Mouse (Mus musculus) thymus, postnatal 10 days (tissue): ENCODE measurements around the gene Chit1.

Source experiments
- DNase-seq, 2 experiments: peaks; one replicate each; pipeline ENCODE4 v3.0.0; 2021; ENCODE audit warnings: low spot score in 2 of 2

The Chit1 gene

DNA sequence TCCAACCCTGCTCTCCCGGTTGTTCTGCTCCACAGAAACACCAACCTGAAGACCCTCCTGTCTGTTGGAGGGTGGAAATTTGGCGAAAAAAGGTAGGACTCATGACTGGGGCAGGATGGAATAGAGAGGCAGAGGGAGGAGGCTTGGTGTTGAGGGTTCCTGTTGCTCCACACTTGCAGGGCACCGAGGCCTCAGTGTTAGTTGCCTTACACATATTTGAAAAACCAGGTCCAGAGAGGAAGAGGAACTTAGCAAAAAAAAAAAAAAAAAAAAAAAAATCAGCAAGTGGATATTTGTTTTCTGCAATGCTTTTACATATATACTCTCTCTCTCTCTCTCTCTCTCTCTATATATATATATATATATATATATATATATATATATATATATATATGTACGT lies 73.0 kb downstream of the Chit1 start:
- DNase-seq: no peak

DNA sequence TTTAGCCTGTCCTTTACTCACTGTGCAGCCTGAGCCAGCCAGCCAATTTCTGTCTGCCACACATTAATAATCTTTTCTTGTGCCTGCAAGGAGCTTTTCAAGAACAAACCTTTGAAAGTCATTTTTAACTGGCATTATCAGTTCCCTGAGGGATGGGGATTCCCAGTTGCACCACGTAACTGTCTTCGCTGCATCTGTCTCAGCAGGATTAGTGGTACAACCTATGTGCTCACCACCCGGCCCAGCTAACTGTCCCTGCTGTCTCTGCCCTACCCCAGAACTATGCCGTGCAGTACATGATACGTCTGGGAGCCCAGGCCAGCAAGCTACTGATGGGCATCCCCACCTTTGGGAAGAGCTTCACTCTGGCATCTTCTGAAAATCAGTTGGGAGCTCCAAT lies 77.2 kb downstream of the Chit1 start:
- no peak for DNase-seq

DNA sequence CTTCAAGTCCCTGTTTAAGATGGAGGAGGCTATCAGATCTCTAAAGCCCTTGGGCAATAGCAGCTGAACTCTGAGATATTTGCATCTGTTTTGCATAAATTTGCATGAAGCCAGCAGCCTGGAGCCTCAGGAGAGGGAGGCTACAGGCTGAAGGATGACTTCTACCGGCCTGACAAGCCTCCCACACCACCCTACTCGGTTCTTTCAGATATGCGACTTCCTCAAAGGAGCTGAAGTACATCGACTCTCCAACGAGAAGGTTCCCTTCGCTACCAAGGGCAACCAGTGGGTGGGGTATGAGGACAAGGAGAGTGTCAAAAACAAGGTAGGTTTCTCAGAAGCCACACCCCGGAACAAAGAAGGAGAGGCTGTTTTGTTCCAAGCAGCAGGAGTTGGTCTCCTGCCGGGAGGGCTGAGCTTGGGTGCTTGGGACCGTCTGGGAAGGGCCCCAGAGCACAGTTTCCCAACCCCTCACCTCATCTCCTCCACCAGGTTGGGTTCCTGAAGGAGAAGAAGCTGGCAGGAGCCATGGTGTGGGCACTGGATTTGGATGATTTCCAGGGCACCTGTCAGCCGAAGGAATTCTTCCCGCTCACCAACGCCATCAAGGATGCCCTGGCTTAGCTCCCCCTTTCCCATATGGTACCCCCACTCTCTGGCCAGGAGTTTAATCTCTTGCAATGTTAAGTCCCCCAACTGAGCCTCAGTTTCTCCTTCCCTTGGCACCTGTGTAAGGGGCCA lies 78.1 kb downstream of the Chit1 start:
- DNase-seq: peak in 1 of 2 experiments; percentile 20

DNA sequence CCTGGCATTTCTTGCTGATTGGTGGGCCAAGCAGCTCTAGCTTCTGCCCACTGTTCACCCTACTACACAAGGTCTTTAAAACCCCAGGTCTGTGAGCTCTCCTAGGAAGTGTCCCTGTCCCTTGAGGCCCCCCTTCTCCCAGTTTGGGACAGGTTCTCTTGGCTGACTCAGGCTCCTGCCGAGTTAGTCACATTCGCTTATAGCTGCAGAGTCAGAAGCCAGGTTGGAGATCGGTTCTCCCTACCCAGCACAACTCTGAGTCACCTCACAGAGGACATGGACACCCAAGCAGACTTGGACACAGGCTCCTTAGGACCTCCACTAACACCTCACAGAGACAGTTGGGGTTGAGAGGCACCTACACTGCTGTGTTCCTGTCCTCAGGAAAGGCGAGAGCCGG lies 80.2 kb downstream of the Chit1 start:
- DNase-seq: no peak

DNA sequence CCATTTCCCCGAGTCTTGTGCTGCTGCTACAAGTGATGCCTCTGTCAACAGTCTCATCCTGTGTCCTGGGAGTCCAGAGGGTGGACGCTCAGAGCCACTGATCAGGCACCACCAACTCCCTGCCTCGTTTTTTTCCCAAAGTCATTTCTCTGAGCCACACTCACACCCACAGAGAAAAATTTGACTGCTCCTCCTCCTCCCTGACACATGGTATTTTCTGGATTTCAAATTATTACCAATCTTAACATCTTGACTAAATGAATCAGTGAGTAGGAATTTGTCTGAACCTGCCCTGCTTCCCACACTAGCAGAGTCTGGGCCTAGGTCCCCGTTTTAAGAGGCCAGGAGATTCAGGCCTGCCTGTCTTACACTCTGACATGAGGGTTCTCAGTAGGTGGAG lies 81.0 kb downstream of the Chit1 start:
- DNase-seq: no peak

DNA sequence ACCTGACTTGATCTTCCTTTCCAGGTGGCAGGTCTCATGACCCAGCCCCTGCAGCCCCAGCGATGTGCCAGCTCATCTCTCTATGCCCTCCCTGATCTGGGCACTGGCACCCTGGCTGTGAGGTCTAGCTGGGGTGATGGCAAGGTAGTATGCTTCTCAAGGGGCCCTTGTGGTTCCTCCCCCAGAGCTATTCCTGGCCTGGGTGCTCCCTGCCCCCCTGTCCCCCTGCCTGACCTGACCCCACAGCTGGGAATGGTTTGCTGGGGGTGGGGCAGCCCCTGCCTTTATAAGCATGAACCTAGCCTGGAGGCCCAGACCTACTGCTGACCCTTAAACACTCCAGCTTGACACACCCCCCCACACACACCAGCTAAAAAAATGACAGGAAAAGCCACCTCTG lies 82.1 kb downstream of the Chit1 start, which contains the start of gene Mybph:
Gene Mybph, plus strand, starts transcription at position 323 of the 400 bp plus-strand sequence.
- no peak for DNase-seq

DNA sequence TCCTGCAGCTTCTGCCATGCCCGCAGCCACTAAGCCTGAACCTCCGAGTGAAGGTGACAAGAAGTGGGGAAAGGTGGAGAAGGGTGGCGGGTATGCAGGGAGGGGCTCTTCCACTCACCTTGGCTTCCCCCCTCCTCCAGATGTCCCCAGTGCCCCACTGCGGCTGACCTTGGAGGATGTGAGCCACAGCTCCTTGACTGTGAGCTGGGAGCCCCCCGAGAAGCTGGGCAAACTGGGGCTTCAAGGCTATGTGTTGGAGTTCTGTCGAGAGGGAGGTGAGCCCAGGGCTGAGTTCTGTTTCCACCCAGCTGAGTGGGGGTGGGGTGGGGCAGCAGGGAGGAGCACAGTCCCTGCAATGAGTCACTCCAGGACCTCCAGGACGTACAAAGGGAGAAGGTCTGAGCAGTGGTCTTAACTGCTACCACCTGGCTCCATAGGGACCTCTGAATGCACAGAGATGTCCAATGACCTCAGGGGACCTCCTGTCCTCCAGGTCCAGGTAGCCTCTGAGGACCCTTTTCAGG lies 82.7 kb downstream of the Chit1 start:
- DNase-seq: no peak

DNA sequence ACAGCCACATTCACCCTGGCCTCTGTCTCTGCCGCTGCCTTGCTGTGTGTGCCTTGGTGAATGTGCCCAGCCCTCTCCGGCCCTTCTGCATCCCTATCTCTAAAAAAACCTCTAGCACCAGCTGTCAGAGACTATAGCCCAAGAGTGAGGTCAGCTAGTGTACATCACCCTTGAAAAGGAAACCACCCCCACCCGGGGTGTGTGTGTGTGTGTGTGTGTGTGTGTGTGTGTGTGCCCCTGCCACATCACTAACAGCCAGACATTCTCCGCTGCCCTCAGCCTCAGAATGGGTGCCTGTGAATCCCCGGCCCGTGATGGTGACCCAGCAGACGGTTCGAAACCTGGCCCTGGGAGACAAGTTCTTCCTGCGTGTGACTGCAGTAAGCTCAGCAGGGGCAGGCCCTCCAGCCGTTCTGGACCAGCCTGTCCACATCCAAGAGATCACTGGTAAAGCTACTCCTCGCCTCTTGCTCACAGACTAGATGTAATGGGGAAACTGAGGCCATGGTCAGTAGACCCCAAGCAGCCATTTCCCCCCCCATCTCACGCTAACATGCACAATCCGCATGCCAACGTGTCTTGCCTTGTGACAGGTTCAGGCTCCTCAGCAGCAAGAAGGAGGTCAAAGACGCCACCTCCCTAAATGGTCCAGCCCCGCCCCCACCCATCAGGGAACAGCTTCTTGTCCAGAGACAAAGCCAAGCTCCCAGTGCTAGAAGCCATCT lies 83.4 kb downstream of the Chit1 start:
- no peak for DNase-seq

DNA sequence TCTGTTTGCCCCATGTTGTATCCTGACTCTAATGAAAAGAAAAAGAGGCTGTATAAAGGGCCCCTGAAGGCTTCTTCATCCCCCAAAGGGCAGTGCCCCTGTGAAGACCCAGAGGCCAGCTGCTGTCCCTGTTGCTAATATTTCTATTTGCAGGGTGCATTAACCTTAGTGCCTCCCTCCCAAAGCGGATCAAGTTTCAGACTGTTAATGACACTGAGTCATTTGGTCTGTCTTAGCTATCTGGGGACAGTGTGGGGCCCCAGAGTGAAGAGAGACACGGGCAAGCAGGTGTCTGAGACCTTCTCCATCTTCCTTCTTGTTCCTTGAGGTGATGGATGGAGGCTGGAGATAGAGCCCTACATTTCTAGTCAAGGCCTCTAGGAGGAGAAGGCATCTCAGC lies 84.1 kb downstream of the Chit1 start:
- DNase-seq: no peak

DNA sequence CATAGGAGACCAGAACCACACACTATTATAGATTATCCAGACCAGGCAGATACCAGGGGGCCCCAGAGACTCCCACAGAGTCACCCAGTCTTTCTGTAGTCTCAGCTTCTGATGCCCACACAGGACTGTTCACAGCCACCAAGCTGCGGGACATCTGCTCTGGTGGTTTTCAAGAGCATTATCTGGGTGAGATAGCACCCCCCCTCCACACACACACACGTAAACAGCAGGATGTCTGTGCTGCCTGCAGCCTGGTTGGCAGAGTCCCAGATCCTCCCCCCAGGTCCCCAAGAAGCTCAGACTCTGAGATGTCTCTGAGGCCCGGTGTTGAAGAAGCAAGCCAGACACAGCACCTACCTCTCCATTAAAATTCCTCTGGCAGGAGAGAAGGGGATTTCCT lies 84.5 kb downstream of the Chit1 start:
- no peak for DNase-seq

DNA sequence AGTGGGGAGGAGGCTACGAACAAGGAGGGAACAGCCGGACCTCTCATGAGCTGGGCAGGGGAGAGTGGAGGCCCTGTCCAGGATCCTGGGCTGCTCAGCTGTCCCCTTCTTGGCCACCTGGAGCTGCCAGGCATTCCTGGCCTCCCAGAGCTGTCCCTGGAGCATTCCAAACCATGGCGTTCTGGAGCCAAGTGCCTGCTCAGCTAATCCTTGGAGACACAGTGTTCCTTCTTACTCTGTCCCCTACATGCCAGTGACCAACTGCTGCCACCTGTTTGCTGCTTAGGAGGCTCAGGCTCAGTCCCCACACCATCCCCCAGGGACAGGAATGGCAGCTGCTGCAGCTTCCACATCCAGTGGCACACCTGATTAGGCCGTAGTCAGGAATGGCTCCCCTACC lies 84.9 kb downstream of the Chit1 start:
- DNase-seq: no peak

DNA sequence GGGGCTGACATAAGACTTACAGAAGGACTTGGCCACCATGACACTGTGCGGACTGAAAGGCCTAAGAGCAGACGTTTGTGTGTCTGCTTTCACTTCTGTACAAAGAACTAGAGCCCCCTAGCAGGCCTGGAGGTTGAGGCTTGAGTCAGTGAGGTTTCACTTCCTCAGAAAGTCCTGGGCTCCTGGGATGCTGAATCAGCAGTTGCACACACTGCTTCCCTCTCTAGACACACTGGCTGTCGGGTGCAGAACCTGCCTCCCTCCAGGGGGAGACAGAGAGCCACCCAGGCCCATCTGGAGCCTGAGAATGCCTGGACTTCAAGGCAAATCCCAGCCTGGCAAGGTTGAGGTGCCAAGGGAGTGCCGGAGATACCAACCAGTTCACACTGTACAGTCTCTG lies 85.3 kb downstream of the Chit1 start:
- peak; percentile 41 to 55 for DNase-seq

DNA sequence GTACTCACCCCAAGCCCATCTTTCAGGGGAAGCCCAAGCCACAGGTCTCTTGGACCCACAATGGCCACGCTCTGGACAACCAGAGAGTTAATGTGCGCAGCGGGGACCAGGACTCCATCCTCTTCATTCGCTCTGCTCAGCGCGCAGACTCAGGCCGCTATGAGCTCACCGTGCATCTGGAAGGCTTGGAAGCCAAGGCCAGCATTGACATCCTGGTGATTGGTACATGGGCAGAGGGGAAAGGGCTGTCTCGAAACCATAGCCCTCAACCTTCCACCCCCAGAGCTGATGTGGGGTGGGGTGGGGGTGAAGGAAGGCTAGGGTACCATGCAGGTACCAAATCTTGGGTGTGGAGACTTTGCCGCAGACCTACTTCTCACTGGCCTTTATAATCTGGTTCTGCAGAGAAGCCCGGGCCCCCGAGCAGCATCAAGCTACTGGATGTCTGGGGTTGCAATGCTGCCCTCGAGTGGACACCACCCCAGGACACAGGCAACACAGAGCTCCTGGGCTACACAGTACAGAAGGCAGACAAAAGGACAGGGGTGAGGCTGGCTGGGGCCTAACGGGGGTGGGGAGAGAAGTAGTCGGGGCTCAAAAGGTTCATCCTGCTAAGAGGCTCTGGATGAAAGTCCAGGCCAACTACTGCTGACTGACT lies 86.4 kb downstream of the Chit1 start:
- no peak for DNase-seq

DNA sequence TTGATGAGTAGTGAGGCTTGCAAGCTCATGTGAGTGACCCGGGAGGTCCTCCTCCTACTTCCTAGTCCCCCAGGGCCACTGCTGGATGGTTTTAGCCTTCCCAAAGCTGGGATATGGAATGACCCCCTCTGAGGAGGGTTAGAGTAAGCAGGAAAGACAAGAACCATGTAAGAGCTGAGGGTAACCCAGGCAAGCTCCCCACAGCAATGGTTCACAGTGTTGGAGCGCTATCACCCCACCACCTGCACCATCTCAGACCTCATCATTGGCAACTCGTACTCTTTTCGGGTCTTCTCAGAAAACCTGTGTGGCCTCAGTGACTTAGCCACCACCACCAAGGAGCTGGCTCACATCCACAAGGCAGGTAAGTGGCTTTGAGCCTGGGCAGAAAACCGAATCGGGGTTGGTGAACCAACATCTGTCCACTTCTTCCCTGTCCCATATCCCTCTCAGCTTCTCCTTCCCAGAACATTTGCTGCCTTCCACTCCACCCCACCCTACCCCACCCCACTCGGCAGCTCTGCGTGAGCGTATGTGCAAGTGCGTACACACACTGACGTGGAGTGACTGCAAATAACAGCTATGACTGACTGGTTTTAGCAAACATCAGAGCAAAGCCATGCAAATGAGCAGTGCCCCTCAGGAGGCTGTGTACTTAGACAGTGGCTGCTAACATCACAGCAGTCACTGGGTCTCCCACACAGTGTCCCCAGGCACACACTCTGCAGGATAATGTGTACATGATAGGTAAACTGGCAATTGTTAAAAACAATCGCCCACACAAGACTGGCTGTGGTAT lies 87.4 kb downstream of the Chit1 start:
- no peak for DNase-seq

DNA sequence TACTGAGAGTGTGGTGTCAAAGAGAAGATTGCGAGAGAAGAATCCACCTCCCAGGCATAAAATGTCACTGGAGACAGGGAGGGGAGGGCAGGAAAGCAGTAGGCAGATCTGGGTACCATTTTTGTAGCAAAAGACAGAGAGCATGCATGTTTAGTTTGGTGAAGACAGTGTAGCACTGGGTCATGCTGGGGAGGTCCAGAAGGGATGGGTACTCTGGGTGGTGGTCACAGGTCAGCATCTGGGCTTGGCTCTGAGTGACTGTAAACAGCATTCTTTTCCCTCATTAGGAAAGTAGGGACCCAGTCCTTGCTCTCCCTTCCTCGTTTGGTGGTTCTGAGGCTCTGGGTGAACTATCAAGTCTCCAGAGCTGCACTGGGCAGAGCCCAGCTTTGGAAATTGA lies 89.4 kb downstream of the Chit1 start:
- DNase-seq: no peak
